Mouse (Mus musculus) hematopoietic multipotent progenitor cell, adult 10-12 weeks (in vitro differentiated cells): ENCODE data around the gene Vmn1r18. TPM values are rescaled to one million over a fixed set of nuclear protein-coding genes. Genes with fewer than 3 reads are reported as not detected.

Experiments used
- polyA plus RNA-seq: library from polyadenylated mRNA; stranded (reverse); fragments of >175 nt; gene quantifications from 2 replicates; pipeline ENCODE4 v1.2.3, GENCODE M21; 2012; ENCODE audit warnings: low replicate concordance

The Vmn1r18 gene
- not detected in 2 replicates for polyA plus RNA-seq

DNA sequence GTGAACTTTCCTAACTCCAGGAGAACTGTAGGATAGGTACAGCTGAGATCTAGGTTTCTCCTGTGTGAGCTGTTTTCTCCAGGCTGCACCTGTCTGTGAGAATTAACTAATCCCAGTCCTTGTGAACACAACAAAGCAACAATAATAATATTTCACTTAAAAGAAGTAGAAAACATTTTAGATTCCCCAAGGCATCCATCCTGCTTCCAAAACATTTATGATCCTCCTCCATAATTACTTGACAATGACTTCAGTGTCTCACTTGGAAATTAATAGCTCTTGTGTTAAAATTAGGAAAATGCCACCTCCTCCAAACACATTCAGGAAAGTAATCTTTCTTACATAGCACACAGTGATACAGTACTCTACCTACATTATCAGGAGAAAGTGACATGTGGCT, at the start of gene Vmn1r18:
Vmn1r18 (minus strand) TSS at position 101 of the 400 bp plus-strand sequence.

DNA sequence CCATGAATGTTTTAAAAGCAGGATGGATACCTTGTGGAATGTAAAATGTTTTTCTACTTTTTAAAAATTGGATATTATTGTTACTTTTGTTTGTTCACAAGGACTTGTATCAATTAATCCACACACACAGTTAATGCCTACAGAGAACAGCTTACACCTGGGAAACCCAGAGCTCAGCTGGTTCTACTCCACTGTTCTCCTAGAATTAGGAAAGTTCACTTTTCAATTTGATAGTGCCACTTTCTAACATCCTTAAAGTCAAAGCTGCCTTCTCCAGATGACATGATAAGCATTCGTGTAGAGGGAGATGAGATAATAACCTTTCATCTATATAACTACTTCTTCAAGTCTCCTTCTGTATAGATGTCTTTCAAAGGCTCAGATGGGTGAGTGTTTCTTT, 33.0 kb upstream of the Vmn1r18 start, which contains the start of gene Vmn1r20:
Vmn1r20 (plus strand) TSS at position 301 of the 400 bp plus-strand sequence.

DNA sequence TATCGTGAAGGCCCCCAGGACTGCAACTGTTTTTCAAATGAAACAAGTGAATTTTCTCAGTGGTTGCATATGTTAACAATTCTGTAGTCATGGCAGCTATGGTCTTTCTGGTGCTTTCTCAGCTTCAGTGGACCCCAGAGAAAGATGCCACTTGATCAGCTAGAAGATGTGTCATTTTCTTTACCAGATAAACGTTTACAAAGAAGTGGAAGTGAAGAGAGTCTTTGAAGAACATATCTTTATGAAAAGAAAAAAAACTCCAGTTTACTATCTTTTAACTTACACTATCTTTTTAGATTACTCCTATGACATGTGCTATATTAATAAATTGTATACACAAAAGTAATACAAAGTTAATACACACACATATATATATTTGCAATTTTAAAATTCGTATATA, 7.9 kb upstream of the Vmn1r18 start, which contains the start of gene Vmn1r19:
Vmn1r19 (plus strand) TSS at position 301 of the 400 bp plus-strand sequence.

DNA sequence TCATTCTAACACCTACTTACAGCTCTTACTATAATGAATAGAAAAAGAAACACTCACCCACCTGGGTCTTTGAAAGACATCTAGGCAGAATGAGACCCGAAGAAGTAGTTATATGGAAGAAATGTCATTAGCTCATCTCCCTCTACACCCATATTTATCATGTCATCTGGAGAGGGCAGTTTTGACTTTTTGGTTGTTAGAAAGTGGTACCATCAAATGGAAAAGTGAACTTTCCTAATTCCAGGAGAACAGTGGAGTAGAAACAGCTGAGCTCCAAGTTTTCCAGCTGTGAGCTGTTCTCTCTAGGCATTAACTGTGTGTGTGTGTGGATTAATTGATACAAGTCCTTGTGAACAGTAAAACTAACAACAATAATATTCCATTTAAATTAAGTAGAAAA, 32.0 kb downstream of the Vmn1r18 start, which contains the start of gene Vmn1r17:
Vmn1r17 (minus strand) TSS at position 101 of the 400 bp plus-strand sequence.

DNA sequence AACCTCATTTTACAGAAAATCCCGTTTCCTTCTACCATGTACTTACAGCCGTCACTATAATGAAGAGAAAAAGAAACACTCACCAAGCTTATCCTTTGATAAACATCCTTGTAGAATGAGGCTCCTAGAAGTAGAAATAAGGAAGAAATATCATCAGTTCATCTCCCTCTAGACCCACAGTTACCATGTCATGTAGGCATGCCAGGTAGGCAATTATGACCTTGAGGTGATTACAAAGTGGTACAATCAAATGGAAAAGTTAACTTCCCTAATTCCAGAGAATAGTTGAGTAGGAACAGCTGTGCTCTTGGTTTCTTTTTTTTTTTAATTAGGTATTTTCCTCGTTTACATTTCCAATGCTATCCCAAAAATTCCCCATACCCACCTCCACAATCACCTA, 66.2 kb downstream of the Vmn1r18 start, which contains the start of gene Vmn1r16:
Vmn1r16 (minus strand) TSS at position 101 of the 400 bp plus-strand sequence.

Other genes with a start within 250 kb of the Vmn1r18 start
- gene Vmn1r12, start 238.9 kb downstream of the Vmn1r18 start, polyA plus RNA-seq, result not detected in 2 replicates
- gene Vmn1r13, start 192.5 kb downstream of the Vmn1r18 start, polyA plus RNA-seq, result not detected in 2 replicates
- gene Vmn1r14, start 164.1 kb downstream of the Vmn1r18 start, polyA plus RNA-seq, result not detected in 2 replicates
- gene Vmn1r15, start 137.8 kb downstream of the Vmn1r18 start, polyA plus RNA-seq, result not detected in 2 replicates
- not detected in 2 replicates for gene Vmn1r16, start 66.3 kb downstream of the Vmn1r18 start, polyA plus RNA-seq
- not detected in 2 replicates for gene Vmn1r17, start 32.1 kb downstream of the Vmn1r18 start, polyA plus RNA-seq
- not detected in 2 replicates for gene Vmn1r19, start 8.0 kb upstream of the Vmn1r18 start, polyA plus RNA-seq
- gene Vmn1r20, start 33.1 kb upstream of the Vmn1r18 start, polyA plus RNA-seq, result not detected in 2 replicates
- gene Ppm1k, start 139.7 kb upstream of the Vmn1r18 start, polyA plus RNA-seq, result 0.40 and 4.0 TPM in 2 replicates
- 13.6 and 26.0 TPM in 2 replicates for gene Herc6, start 185.2 kb upstream of the Vmn1r18 start, polyA plus RNA-seq